Mouse (Mus musculus) embryonic facial prominence, embryonic 15.5 days (tissue): Measurements from ENCODE around the gene Dclk3. TPM values are rescaled to one million over a fixed set of nuclear protein-coding genes. Genes with fewer than 3 reads are reported as not detected.
A peak's percentile ranks its signal among the peaks of the same experiment; 100 is the strongest.

ENCODE experiments used
- ATAC-seq: fragments of 200-750 bp; cut with Nextera tagmentation; 2 replicates; pipeline ENCODE4 v1.8.0; 2017; ENCODE audit warnings: low read depth, moderate TSS enrichment; ENCODE audit not compliant: insufficient number of reproducible peaks, low FRiP score, low TSS enrichment
- H3K27ac ChIP-seq: fragments of 300-500 bp; sonication (generic); replicated peaks from 2 replicates; pipeline ENCODE4 v1.5.1; 2015; ENCODE audit warnings: mild to moderate bottlenecking, inconsistent platforms
- H3K27me3 ChIP-seq: fragments of 300-500 bp; sonication (generic); 2 replicates; pipeline ENCODE4 v1.6.1; 2015; ENCODE audit warnings: inconsistent platforms
- H3K36me3 ChIP-seq: fragments of 300-500 bp; sonication (generic); 2 replicates; pipeline ENCODE4 v1.6.1; 2015; ENCODE audit warnings: mild to moderate bottlenecking, inconsistent platforms
- H3K4me1 ChIP-seq: fragments of 300-500 bp; sonication (generic); 2 replicates; pipeline ENCODE4 v1.6.1; 2015; ENCODE audit warnings: inconsistent platforms
- H3K4me2 ChIP-seq: fragments of 300-500 bp; sonication (generic); replicated peaks from 2 replicates; pipeline ENCODE4 v1.6.1; 2015; ENCODE audit warnings: mild to moderate bottlenecking, inconsistent platforms
- H3K4me3 ChIP-seq: fragments of 300-500 bp; sonication (generic); replicated peaks from 2 replicates; pipeline ENCODE4 v1.5.1; 2015; ENCODE audit warnings: mild to moderate bottlenecking, inconsistent platforms
- H3K9ac ChIP-seq: fragments of 300-500 bp; sonication (generic); 2 replicates; pipeline ENCODE4 v1.6.1; 2015; ENCODE audit warnings: inconsistent platforms
- H3K9me3 ChIP-seq: fragments of 300-500 bp; sonication (generic); replicated peaks from 2 replicates; pipeline ENCODE4 v1.6.1; 2016; ENCODE audit warnings: inconsistent platforms
- WGBS: fragments of 180-500 bp; shearing (Covaris S2); methylation state at CpG from one replicate; pipeline ENCODE4 v1.1.7; 2015; 5-methylcytosine and 5-hydroxymethylcytosine counted together
- polyA plus RNA-seq: library from polyadenylated mRNA; unstranded; fragments of >200 nt; fragmentation: Nextera tagmentation; extraction: Ambion mirVana; gene quantifications from 2 replicates; pipeline ENCODE4 v1.2.1, GENCODE M21; 2015

Dclk3 gene
- 5.2 and 6.1 TPM in 2 replicates for polyA plus RNA-seq

- WGBS = 2% methylated on average over 46 of the region's 57 CpGs
- Histone ChIP-seq H3K27ac (no peak within 1 kb of the TSS), H3K4me2 (peak within 1 kb of the TSS; percentile 87), H3K4me1 (peaks cover 15% of the 10 kb centered on the region), H3K4me3 (peak within 1 kb of the TSS; percentile 51), H3K27me3 (peaks cover 27% of the 10 kb centered on the region), H3K36me3 (no peaks in the 10 kb centered on the region), H3K9ac (peak within 1 kb of the TSS; percentile 35; the same call in 1 of the 2 replicates), H3K9me3 (no peaks in the 10 kb centered on the region)
- peak; percentile 81; the same call in 1 of the 2 replicates for ATAC-seq
Observed at GRCm38 (mm10) chr9:111438904-111439835, at the start of gene Dclk3. Gene Dclk3 (plus strand): TSS chr9:111439081.

- H3K4me2 ChIP-seq = no peak overlapping the region
- no peak overlapping the region for H3K27ac ChIP-seq
- H3K9ac ChIP-seq = no peak overlapping the region
- no peaks in the 10 kb centered on the region for H3K27me3 ChIP-seq
- H3K4me3 ChIP-seq = no peak overlapping the region
- H3K9me3 ChIP-seq = no peaks in the 10 kb centered on the region
- H3K36me3 ChIP-seq = no peaks in the 10 kb centered on the region
- ATAC-seq = no peak
- 59% methylated on average over 9 of the region's 9 CpGs for WGBS
- H3K4me1 ChIP-seq = peaks cover 25% of the 10 kb centered on the region
Observed at GRCm38 (mm10) chr9:111390016-111390415, 48.9 kb upstream of the Dclk3 start.

GRCm38 (mm10) chr9:111391036-111391435 is 47.8 kb upstream of the Dclk3 start:
- Histone ChIP-seq H3K27ac (0 out of 2 replicates have a peak overlapping the region, but pooled peaks have one; percentile 22), H3K4me2 (no peak overlapping the region), H3K9ac (no peak overlapping the region), H3K36me3 (no peaks in the 10 kb centered on the region), H3K9me3 (no peaks in the 10 kb centered on the region), H3K4me1 (peaks cover 25% of the 10 kb centered on the region), H3K27me3 (no peaks in the 10 kb centered on the region), H3K4me3 (no peak overlapping the region)
- WGBS = 75% methylated on average over 8 of the region's 8 CpGs
- ATAC-seq = no peak

- no peaks in the 10 kb centered on the region for H3K36me3 ChIP-seq
- 90% methylated on average over 18 of the region's 18 CpGs for WGBS
- no peak overlapping the region for H3K4me2 ChIP-seq
- no peaks in the 10 kb centered on the region for H3K9me3 ChIP-seq
- no peaks in the 10 kb centered on the region for H3K27me3 ChIP-seq
- no peak overlapping the region for H3K4me3 ChIP-seq
- no peak overlapping the region for H3K27ac ChIP-seq
- no peak overlapping the region for H3K9ac ChIP-seq
- H3K4me1 ChIP-seq = peaks cover 17% of the 10 kb centered on the region
- ATAC-seq = no peak
Observed at GRCm38 (mm10) chr9:111391926-111392442, 46.9 kb upstream of the Dclk3 start.

GRCm38 (mm10) chr9:111395265-111395664 is 43.6 kb upstream of the Dclk3 start:
- 79% methylated on average over 5 of the region's 5 CpGs for WGBS
- Histone ChIP-seq H3K27me3 (no peaks in the 10 kb centered on the region), H3K36me3 (no peaks in the 10 kb centered on the region), H3K27ac (no peak overlapping the region), H3K4me1 (peaks cover 5% of the 10 kb centered on the region; the same call in 1 of the 2 replicates), H3K9ac (no peak overlapping the region), H3K9me3 (no peaks in the 10 kb centered on the region), H3K4me2 (no peak overlapping the region), H3K4me3 (no peak overlapping the region)
- no peak for ATAC-seq

GRCm38 (mm10) chr9:111398059-111398458 is 40.8 kb upstream of the Dclk3 start:
- no peak overlapping the region for H3K9ac ChIP-seq
- H3K4me2 ChIP-seq = no peak overlapping the region
- no peak overlapping the region for H3K4me3 ChIP-seq
- H3K27ac ChIP-seq = no peak overlapping the region
- no peaks in the 10 kb centered on the region for H3K4me1 ChIP-seq
- H3K9me3 ChIP-seq = no peaks in the 10 kb centered on the region
- H3K27me3 ChIP-seq = no peaks in the 10 kb centered on the region
- H3K36me3 ChIP-seq = no peaks in the 10 kb centered on the region
- 72% methylated on average over 2 of the region's 2 CpGs for WGBS
- no peak for ATAC-seq

GRCm38 (mm10) chr9:111400089-111400488 is 38.8 kb upstream of the Dclk3 start:
- no peak for ATAC-seq
- no peak overlapping the region for H3K9ac ChIP-seq
- no peaks in the 10 kb centered on the region for H3K4me1 ChIP-seq
- H3K4me2 ChIP-seq = no peak overlapping the region
- no peaks in the 10 kb centered on the region for H3K27me3 ChIP-seq
- H3K27ac ChIP-seq = no peak overlapping the region
- no peaks in the 10 kb centered on the region for H3K9me3 ChIP-seq
- H3K4me3 ChIP-seq = no peak overlapping the region
- H3K36me3 ChIP-seq = no peaks in the 10 kb centered on the region
- 81% methylated on average over 4 of the region's 4 CpGs for WGBS

- H3K4me3 ChIP-seq = no peak overlapping the region
- H3K9me3 ChIP-seq = no peaks in the 10 kb centered on the region
- no peak overlapping the region for H3K27ac ChIP-seq
- no peaks in the 10 kb centered on the region for H3K36me3 ChIP-seq
- H3K27me3 ChIP-seq = no peaks in the 10 kb centered on the region
- WGBS = 93% methylated on average over 4 of the region's 4 CpGs
- no peak for ATAC-seq
- no peak overlapping the region for H3K4me2 ChIP-seq
- H3K4me1 ChIP-seq = 0 out of 2 replicates have a peak, but pooled peaks cover 3% of the 10 kb centered on the region
- H3K9ac ChIP-seq = no peak overlapping the region
Observed at GRCm38 (mm10) chr9:111403159-111403558, 35.7 kb upstream of the Dclk3 start.

GRCm38 (mm10) chr9:111404346-111405079 is 34.4 kb upstream of the Dclk3 start:
- H3K27me3 ChIP-seq = no peaks in the 10 kb centered on the region
- no peak overlapping the region for H3K9ac ChIP-seq
- 75% methylated on average over 12 of the region's 12 CpGs for WGBS
- no peaks in the 10 kb centered on the region for H3K36me3 ChIP-seq
- no peak overlapping the region for H3K27ac ChIP-seq
- H3K9me3 ChIP-seq = no peaks in the 10 kb centered on the region
- no peak overlapping the region for H3K4me2 ChIP-seq
- H3K4me3 ChIP-seq = no peak overlapping the region
- 0 out of 2 replicates have a peak, but pooled peaks cover 3% of the 10 kb centered on the region for H3K4me1 ChIP-seq
- no peak for ATAC-seq

GRCm38 (mm10) chr9:111405080-111405428 is 33.8 kb upstream of the Dclk3 start:
- 86% methylated on average over 6 of the region's 6 CpGs for WGBS

GRCm38 (mm10) chr9:111408012-111408411 is 30.9 kb upstream of the Dclk3 start:
- WGBS = 39% methylated on average over 6 of the region's 6 CpGs
- no peak overlapping the region for H3K4me2 ChIP-seq
- H3K4me1 ChIP-seq = 0 out of 2 replicates have a peak, but pooled peaks cover 3% of the 10 kb centered on the region
- H3K9ac ChIP-seq = no peak overlapping the region
- no peak overlapping the region; the same call in 1 of the 2 replicates for H3K27ac ChIP-seq
- H3K27me3 ChIP-seq = no peaks in the 10 kb centered on the region
- no peaks in the 10 kb centered on the region for H3K9me3 ChIP-seq
- no peak; the same call in 1 of the 2 replicates for ATAC-seq
- H3K36me3 ChIP-seq = no peaks in the 10 kb centered on the region
- no peak overlapping the region for H3K4me3 ChIP-seq

More at GRCm38 (mm10) chr9:111405080-111405428, 33.8 kb upstream of the Dclk3 start:
- Histone ChIP-seq H3K9me3 (no peaks in the 10 kb centered on the region), H3K4me1 (0 out of 2 replicates have a peak, but pooled peaks cover 3% of the 10 kb centered on the region), H3K9ac (no peak overlapping the region), H3K4me2 (no peak overlapping the region), H3K36me3 (no peaks in the 10 kb centered on the region), H3K27ac (no peak overlapping the region), H3K27me3 (no peaks in the 10 kb centered on the region), H3K4me3 (no peak overlapping the region)
- ATAC-seq = no peak
